Mouse (Mus musculus) liver, embryonic 14.5 days (tissue): ENCODE data around the gene Arl5a. TPM values are rescaled to one million over a fixed set of nuclear protein-coding genes. Genes with fewer than 3 reads are reported as not detected.

Experiments used
- ATAC-seq: fragments of 200-750 bp; cut with Nextera tagmentation; 2 replicates; pipeline ENCODE4 v1.8.0; 2017; ENCODE audit warnings: moderate number of reproducible peaks, mild to moderate bottlenecking, moderate library complexity; ENCODE audit not compliant: insufficient read depth
- DNase-seq, 3 experiments: peaks; one replicate each; pipeline ENCODE4 v3.0.0-alpha.2; 2012 to 2013; ENCODE audit warnings: low read depth in 3 of 3, low spot score in 3 of 3
- H3K27ac ChIP-seq: fragments of 300-500 bp; sonication (generic); 2 replicates; pipeline ENCODE4 v1.5.1; 2014; ENCODE audit warnings: moderate library complexity, mild to moderate bottlenecking, control low read depth, inconsistent platforms
- H3K27me3 ChIP-seq: fragments of 300-500 bp; sonication (generic); 2 replicates; pipeline ENCODE4 v1.6.1; 2014; ENCODE audit warnings: mild to moderate bottlenecking, low read length, moderate library complexity; ENCODE audit not compliant: control insufficient read depth, insufficient read depth
- H3K36me3 ChIP-seq: fragments of 300-500 bp; sonication (generic); replicated peaks from 2 replicates; pipeline ENCODE4 v1.6.1; 2014; ENCODE audit warnings: low read depth; ENCODE audit not compliant: control insufficient read depth, insufficient read depth
- H3K4me1 ChIP-seq, 2 experiments: fragments of 200-500 bp in 1 of 2; fragments of 300-500 bp in 1 of 2; sonication (generic) in 1 of 2; replicated peaks; 2 replicates each; pipeline ENCODE4 v1.6.1; 2012 to 2014; ENCODE audit warnings: antibody characterized with exemption in 1 of 2, inconsistent platforms in 1 of 2, low read length in 1 of 2; ENCODE audit not compliant: control insufficient read depth in 2 of 2, insufficient read depth in 2 of 2
- H3K4me2 ChIP-seq: fragments of 300-500 bp; sonication (generic); 2 replicates; pipeline ENCODE4 v1.6.1; 2014; ENCODE audit warnings: low read depth, mild to moderate bottlenecking, control low read depth, moderate library complexity
- H3K4me3 ChIP-seq, 2 experiments: fragments of 200-500 bp in 1 of 2; fragments of 300-500 bp in 1 of 2; sonication (generic) in 1 of 2; 2 replicates each; pipeline ENCODE4 v1.5.1; 2012 to 2014; ENCODE audit warnings: low read depth in 2 of 2, low read length in 2 of 2, mild to moderate bottlenecking in 2 of 2, control low read depth in 1 of 2, inconsistent platforms in 1 of 2, moderate library complexity in 1 of 2; ENCODE audit not compliant: insufficient read depth in 1 of 2
- H3K9ac ChIP-seq: fragments of 300-500 bp; sonication (generic); replicated peaks from 2 replicates; pipeline ENCODE4 v1.6.1; 2014; ENCODE audit warnings: mild to moderate bottlenecking, control low read depth, moderate library complexity
- H3K9me3 ChIP-seq: fragments of 300-500 bp; sonication (generic); 2 replicates; pipeline ENCODE4 v1.6.1; 2016; ENCODE audit warnings: low read length, mixed read lengths; ENCODE audit not compliant: control insufficient read depth
- CTCF ChIP-seq: IDR thresholded peaks from 2 replicates; pipeline ENCODE4 v1.5.1; 2016; ENCODE audit warnings: antibody characterized with exemption, low read depth, control low read depth
- EP300 ChIP-seq: IDR thresholded peaks from 2 replicates; pipeline ENCODE4 v1.6.1; 2016; ENCODE audit warnings: antibody characterized with exemption, low read depth
- WGBS: fragments of 180-500 bp; shearing (Covaris S2); extraction: QIAGEN DNeasy Blood & Tissue Kit; methylation state at CpG from one replicate; pipeline ENCODE4 v1.1.7; 2014; ENCODE audit not compliant: insufficient replicate concordance; 5-methylcytosine and 5-hydroxymethylcytosine counted together
- polyA plus RNA-seq, 2 experiments: library from polyadenylated mRNA; depleted of rRNA in 1 of 2; stranded (reverse) in 1 of 2; unstranded in 1 of 2; fragments of >200 nt; fragmentation: Nextera tagmentation in 1 of 2; extraction: Ambion mirVana in 1 of 2; gene quantifications; 2 replicates each; pipeline versions ENCODE4 v1.2.1 to v1.2.3; 2012 to 2014

Arl5a gene
- polyA plus RNA-seq, 2 experiments: 18.2 to 34.9 TPM

DNA sequence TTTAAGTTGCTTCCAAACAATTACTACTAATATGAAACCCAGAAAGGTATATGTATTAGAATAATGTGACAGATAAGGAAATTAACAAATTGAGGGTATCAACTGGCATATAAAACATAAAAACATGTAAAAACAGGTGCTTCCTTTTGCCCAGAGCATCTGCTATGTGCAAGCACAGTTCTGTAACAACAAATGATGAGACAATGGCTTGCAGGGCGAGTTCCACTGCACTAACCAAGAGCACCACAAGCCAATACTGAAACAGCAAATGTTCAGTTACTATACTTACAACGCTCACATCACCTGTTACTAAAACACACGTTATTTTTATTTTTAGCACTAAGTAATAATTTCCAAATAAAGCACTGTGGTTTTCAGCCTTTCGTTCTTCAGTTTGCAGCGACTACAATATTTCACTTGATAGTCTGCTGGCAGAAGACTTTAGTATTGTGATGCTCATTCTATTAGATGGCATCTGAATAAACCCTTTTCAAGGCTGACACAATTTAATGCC, 12.1 kb downstream of the Arl5a start:
- H3K4me2 ChIP-seq: no peak overlapping the region
- ATAC-seq (no peak), DNase-seq (no peak)
- no peak for TF ChIP-seq CTCF
- no peaks in the 10 kb centered on the region for H3K4me1 ChIP-seq
- 82% methylated on average over 5 of the region's 5 CpGs for WGBS
- H3K27ac ChIP-seq: no peak overlapping the region
- peaks cover 9% of the 10 kb centered on the region for H3K9me3 ChIP-seq
- H3K36me3 ChIP-seq: peaks cover 47% of the 10 kb centered on the region
- H3K4me3 ChIP-seq: no peak overlapping the region
- H3K27me3 ChIP-seq: no peaks in the 10 kb centered on the region
- no peak overlapping the region for H3K9ac ChIP-seq

DNA sequence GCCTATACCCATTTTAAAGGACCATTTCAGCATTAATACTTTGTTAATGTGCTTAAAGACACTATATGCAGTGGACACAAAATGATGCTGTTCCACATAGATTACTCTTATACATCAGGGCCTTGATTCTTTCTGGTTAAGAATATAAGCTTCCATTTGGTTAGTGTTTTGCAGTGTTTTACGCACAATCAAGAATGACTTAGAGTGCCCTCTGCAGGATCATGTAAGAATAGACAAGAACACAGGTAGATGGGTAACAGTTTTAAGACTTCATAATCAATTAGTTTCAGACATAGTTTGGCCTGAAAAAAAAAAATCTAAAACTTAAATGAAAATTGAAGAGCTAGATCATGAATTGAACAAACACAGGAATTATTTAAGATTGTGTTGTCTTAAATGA, 18.2 kb downstream of the Arl5a start:
- ATAC-seq: no peak
- WGBS: 75% methylated on average over 1 of the region's 1 CpGs
- Histone ChIP-seq H3K36me3 (peaks cover 51% of the 10 kb centered on the region), H3K27ac (no peak overlapping the region), H3K4me3 (no peak overlapping the region), H3K9me3 (peaks cover 9% of the 10 kb centered on the region), H3K4me2 (no peak overlapping the region), H3K27me3 (no peaks in the 10 kb centered on the region), H3K4me1 (no peaks in the 10 kb centered on the region), H3K9ac (no peak overlapping the region)
- no peak for DNase-seq
- TF ChIP-seq CTCF: peak; percentile 37; the same call in 1 of the 2 replicates
- TF ChIP-seq EP300: no peak

DNA sequence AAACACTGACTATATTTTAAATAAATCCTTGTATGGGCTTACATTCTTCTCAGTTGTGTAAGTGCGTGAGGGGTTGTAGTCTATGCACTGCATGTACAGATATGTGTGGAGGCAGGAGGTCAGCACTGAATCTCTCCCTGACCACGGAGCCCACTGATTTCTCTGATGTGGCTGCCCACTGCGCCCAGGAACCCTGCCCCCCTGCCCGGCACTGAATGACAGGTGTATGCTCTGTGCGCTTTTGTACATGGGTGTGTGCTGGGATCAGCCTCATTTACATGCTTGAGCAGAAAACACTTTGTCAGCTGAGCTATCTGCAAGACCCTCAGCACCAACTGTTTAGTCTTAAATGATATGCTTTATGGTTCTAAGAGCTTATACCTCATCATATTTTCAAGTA, 19.5 kb downstream of the Arl5a start:
- Histone ChIP-seq H3K9me3 (peaks cover 2% of the 10 kb centered on the region), H3K4me1 (no peaks in the 10 kb centered on the region), H3K9ac (no peak overlapping the region), H3K36me3 (peaks cover 40% of the 10 kb centered on the region), H3K27me3 (no peaks in the 10 kb centered on the region), H3K27ac (no peak overlapping the region), H3K4me3 (no peak overlapping the region), H3K4me2 (no peak overlapping the region)
- no peak for TF ChIP-seq CTCF
- no peak for TF ChIP-seq EP300
- DNase-seq (no peak), ATAC-seq (no peak)
- 85% methylated on average over 5 of the region's 5 CpGs for WGBS

DNA sequence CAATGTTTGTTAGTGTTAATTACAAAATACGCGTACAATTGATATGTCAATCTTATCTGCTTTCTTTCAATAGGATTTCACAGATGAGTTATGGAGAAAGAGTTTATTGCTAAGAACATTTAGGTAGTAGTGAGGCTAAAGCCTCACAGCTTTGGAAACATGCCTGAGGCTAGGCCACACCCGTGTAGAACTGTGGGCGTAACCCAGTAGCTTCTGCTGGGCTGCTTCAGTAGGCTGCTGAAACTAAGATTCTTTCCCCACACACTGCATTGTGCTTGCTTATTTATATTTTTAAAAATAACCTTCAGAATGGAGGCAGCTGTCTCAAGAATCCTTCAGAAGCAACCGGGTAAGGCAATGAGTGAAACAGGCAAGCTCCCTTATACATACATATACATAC, 30.2 kb downstream of the Arl5a start:
- H3K4me3 ChIP-seq: no peak overlapping the region
- DNase-seq: no peak
- H3K4me1 ChIP-seq: no peaks in the 10 kb centered on the region
- no peak overlapping the region for H3K4me2 ChIP-seq
- H3K9me3 ChIP-seq: no peaks in the 10 kb centered on the region
- no peaks in the 10 kb centered on the region for H3K27me3 ChIP-seq
- WGBS: 65% methylated on average over 5 of the region's 5 CpGs
- no peak overlapping the region for H3K27ac ChIP-seq
- no peak overlapping the region for H3K9ac ChIP-seq
- TF ChIP-seq EP300 (no peak), CTCF (no peak)
- ATAC-seq: no peak
- H3K36me3 ChIP-seq: peaks cover 3% of the 10 kb centered on the region; the same call in 1 of the 2 replicates

DNA sequence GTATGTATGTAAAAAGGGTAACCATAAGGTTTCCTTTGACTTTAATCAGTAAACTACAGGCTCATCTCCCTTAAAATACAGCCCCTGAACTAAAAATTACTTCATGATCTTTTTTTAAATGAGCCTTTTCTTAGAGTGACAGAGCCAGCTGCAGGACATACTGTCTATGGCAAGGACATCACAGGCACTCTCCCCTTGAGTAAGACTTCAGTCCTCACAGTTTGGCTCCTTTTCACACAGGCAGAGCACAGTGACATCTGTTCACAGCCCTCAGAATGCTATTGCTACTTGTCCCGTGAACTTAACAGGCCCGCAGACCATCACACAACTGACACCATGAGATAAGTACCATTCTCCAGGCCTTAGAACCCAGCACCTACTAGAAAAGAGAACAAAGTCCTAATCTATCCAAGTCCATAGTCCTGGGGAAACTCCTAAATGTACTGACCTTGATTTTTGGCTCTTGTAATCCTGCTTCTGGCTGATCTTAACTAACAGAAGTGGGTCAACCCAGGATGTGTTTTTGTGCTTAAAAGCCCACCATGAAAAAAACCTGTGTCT, 34.2 kb downstream of the Arl5a start:
- Histone ChIP-seq H3K4me3 (no peak overlapping the region), H3K36me3 (no peaks in the 10 kb centered on the region), H3K27me3 (no peaks in the 10 kb centered on the region), H3K9ac (no peak overlapping the region), H3K9me3 (no peaks in the 10 kb centered on the region), H3K27ac (no peak overlapping the region), H3K4me1 (peaks cover 0 to 4% of the 10 kb centered on the region in 2 experiments; a peak in 1 of 4 replicates), H3K4me2 (no peak overlapping the region)
- DNase-seq (no peak), ATAC-seq (no peak)
- WGBS: 51% methylated on average over 2 of the region's 2 CpGs
- TF ChIP-seq CTCF: no peak
- no peak for TF ChIP-seq EP300
